8 mouse cellular contexts compared by ENCODE assay signal in genomic region chr3:94309633-94310363, GRCm38 (mm10). TPM values are rescaled to one million over a fixed set of nuclear protein-coding genes. Genes with fewer than 3 reads are reported as not detected.
DNase-seq lines count a peak whose midpoint lies in the region; ATAC-seq lines count a peak whose summit lies in the region.

Gene Them4 (plus strand): TSS chr3:94310089.

- ATAC-seq in hindbrain, embryonic 11.5 days (ENCODE audit: low FRiP score): peak; percentile 97

- 3% methylated on average over 47 of the region's 47 CpGs for WGBS in hindbrain, embryonic 11.5 days

- H3K27ac ChIP-seq in hindbrain, embryonic 11.5 days (ENCODE audit: low read depth, low read length): peak within 1 kb of the TSS; percentile 2; the same call in 1 of the 2 replicates

- peak; percentile 98 for DNase-seq in Muller cell, postnatal 12 days (ENCODE audit: inconsistent ontology term)
- DNase-seq in cerebellum, adult 9-11 months: peak; percentile 97
- peak; percentile 82 to 92 for DNase-seq in frontal cortex, adult 2 months (ENCODE audit: extremely low spot score in 1 of 2, low spot score in 1 of 2)
- DNase-seq in hindbrain, embryonic 11.5 days (ENCODE audit: low spot score): peak; percentile 93
- peak; percentile 85 to 89 for DNase-seq in layer of hippocampus, postnatal 10 days (ENCODE audit: low spot score in 2 of 2)
- DNase-seq in lung, postnatal 10 days: peak; percentile 97
- peak; percentile 95 for DNase-seq in ovary, postnatal 36 days (ENCODE audit: low spot score)
- DNase-seq in thymus, postnatal 25 days: peak; percentile 88

- peak within 1 kb of the TSS; percentile 61 for H3K4me2 ChIP-seq in hindbrain, embryonic 11.5 days (replicated peaks; ENCODE audit: low read depth, low read length)

- H3K9ac ChIP-seq in hindbrain, embryonic 11.5 days (ENCODE audit: low read depth, low read length): peak within 1 kb of the TSS; percentile 52

- no peaks in the 10 kb centered on the region for H3K27me3 ChIP-seq in hindbrain, embryonic 11.5 days (ENCODE audit: control insufficient read depth, insufficient read depth, low read length)

- no peaks in the 10 kb centered on the region for H3K9me3 ChIP-seq in hindbrain, embryonic 11.5 days (ENCODE audit: control insufficient read depth, low read length)

- peak within 1 kb of the TSS; percentile 49 for H3K4me3 ChIP-seq in hindbrain, embryonic 11.5 days (ENCODE audit: low read depth, low read length)

- no peaks in the 10 kb centered on the region for H3K4me1 ChIP-seq in hindbrain, embryonic 11.5 days (replicated peaks; ENCODE audit: control insufficient read depth, insufficient read depth, low read length)

- no peaks in the 10 kb centered on the region for H3K36me3 ChIP-seq in hindbrain, embryonic 11.5 days (ENCODE audit: control insufficient read depth, insufficient read depth, low read length)

RNA-seq across cellular contexts. Expression of gene Them4, which starts in this region (rescaled TPM):
- polyA plus RNA-seq in frontal cortex, adult 2 months (2012; rRNA removed): 18.7 and 22.1 TPM in 2 replicates
- 13.4 and 14.0 TPM in 2 replicates for polyA plus RNA-seq in hindbrain, embryonic 11.5 days (2014; fragmentation: Nextera tagmentation; extraction: Ambion mirVana)
- 10 to 100 TPM; 27.9 to 33.4 TPM for total RNA-seq in layer of hippocampus, postnatal 10 days (2021)

Comparison
In these comparisons a context has a peak if more than half of its experiments do, and no peak if none do; other contexts are left out.
1. Peak in every context shown above with its lines: DNase-seq, ATAC-seq, H3K4me3 ChIP-seq and H3K27ac ChIP-seq.